Mouse (Mus musculus): ENCODE results near the gene Riok2.

The Riok2 gene

DNA sequence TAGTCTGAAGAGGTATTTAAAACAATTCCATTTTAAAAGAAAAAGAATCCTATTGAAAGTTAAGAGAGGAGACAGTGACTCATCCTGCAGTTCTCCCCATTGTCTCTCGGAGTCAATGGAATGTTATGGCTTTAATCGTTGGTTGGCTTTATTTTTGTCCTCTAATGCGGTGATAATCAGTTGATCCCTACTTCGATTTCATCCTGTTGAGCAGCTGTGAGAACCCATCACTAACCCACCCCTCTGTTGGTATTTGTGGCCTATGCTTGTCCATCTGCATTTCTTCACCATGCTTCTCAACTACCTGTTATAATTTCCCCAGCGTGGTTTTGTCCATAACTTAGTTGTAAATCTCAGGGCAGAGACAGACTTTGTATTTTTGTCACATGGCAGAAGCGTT is 34.0 kb downstream of the Riok2 start:
- DNase-seq (ENCODE audit: low spot score in 2 of 2): no peak

GRCm38 (mm10) chr17:17408720-17409478 is 34.8 kb downstream of the Riok2 start:
- no peak for DNase-seq (ENCODE audit: low spot score in 2 of 2)

DNA sequence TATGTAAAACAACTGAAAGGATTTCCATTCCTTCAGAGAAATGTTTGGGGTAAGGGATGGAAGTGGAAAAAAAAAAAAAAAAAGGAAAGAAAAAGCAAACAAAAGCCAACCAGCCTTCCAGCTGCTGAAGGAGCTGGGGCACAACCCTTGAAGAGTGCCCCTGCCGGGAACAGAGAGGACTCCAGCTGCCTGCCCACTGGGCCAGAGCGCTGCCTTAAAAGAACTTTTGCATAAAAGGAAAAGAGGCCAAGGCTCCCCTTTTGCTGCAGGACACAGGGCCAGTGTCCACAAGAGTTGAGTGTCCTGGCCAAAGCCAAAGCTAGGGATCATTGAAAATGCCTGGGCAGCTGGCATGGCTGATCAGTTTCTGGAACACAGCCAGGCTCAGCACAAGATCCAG is 35.5 kb downstream of the Riok2 start:
- no peak for DNase-seq (ENCODE audit: low spot score in 2 of 2)

GRCm38 (mm10) chr17:17411443-17411842 is 37.3 kb downstream of the Riok2 start:
- no peak for DNase-seq (ENCODE audit: low spot score in 2 of 2)

- DNase-seq (ENCODE audit: low spot score in 2 of 2): no peak
Observed at GRCm38 (mm10) chr17:17412176-17412575, 38.1 kb downstream of the Riok2 start.

- DNase-seq (ENCODE audit: low spot score in 2 of 2): no peak
Observed at GRCm38 (mm10) chr17:17414206-17414605, 40.1 kb downstream of the Riok2 start.

GRCm38 (mm10) chr17:17424609-17425307 is 50.6 kb downstream of the Riok2 start:
- DNase-seq (ENCODE audit: low spot score in 2 of 2): no peak

GRCm38 (mm10) chr17:17425308-17425813 is 51.3 kb downstream of the Riok2 start:
- DNase-seq (ENCODE audit: low spot score in 2 of 2): no peak

- DNase-seq (ENCODE audit: low spot score in 2 of 2): no peak
Observed at GRCm38 (mm10) chr17:17425906-17426305, 51.8 kb downstream of the Riok2 start.

GRCm38 (mm10) chr17:17428888-17429287 is 54.8 kb downstream of the Riok2 start:
- no peak for DNase-seq (ENCODE audit: low spot score in 2 of 2)

- DNase-seq (ENCODE audit: low spot score in 2 of 2): no peak
Observed at GRCm38 (mm10) chr17:17433679-17434078, 59.6 kb downstream of the Riok2 start.

GRCm38 (mm10) chr17:17438576-17439191 is 64.6 kb downstream of the Riok2 start:
- no peak for DNase-seq (ENCODE audit: low spot score in 2 of 2)

DNA sequence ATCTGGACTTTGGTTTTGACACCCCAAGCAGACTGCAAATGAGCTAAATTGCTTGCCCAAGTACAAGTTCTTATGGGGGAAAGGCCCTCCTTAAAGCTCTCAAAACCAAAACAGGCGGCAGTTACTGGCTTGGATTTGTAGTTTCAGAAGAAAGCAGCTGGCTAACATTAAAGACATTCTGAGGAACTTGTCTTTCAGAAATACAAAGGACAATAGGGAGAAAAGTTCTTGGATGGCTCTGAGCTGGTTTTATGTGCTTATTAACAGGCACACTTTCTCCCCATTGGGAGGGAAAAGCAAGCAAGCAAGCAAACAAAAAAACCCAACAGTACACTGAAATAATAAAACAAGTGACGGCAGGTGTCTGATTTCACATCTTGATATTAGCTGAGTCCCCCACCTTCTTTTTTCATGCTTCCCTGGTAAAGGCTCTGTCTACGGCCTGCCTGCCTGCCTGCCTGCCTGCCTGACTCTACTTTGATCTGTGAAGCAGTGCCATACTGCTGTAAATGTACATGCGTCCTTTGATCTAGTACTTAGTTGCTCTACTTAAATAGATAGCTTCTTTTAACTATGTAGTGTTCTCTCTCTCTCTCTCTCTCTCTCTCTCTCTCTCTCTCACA is 67.9 kb downstream of the Riok2 start:
- no peak for DNase-seq (ENCODE audit: low spot score in 2 of 2)

- no peak for DNase-seq (ENCODE audit: low spot score in 2 of 2)
Observed at GRCm38 (mm10) chr17:17444297-17444886, 70.3 kb downstream of the Riok2 start.
